Mouse (Mus musculus): ENCODE results near the gene Zfp800.

Gene Zfp800

GRCm38 (mm10) chr6:28396051-28396852 lies 1.6 kb downstream of the Zfp800 start:
- no peak for DNase-seq (ENCODE audit: low read depth)

- no peak for DNase-seq (ENCODE audit: low read depth)
Measured at GRCm38 (mm10) chr6:28389038-28389437, 8.8 kb downstream of the Zfp800 start.

- no peak for DNase-seq (ENCODE audit: low read depth)
Measured at GRCm38 (mm10) chr6:28385169-28385568, 12.6 kb downstream of the Zfp800 start.

GRCm38 (mm10) chr6:28381983-28382382 lies 15.8 kb downstream of the Zfp800 start:
- no peak for DNase-seq (ENCODE audit: low read depth)

GRCm38 (mm10) chr6:28369966-28370683 lies 27.7 kb downstream of the Zfp800 start:
- DNase-seq (ENCODE audit: low read depth) = no peak

- DNase-seq (ENCODE audit: low read depth) = no peak
Measured at GRCm38 (mm10) chr6:28367575-28367974, 30.2 kb downstream of the Zfp800 start.

GRCm38 (mm10) chr6:28351066-28351465 lies 46.7 kb downstream of the Zfp800 start:
- no peak for DNase-seq (ENCODE audit: low read depth)

GRCm38 (mm10) chr6:28345677-28346076 lies 52.1 kb downstream of the Zfp800 start:
- no peak for DNase-seq (ENCODE audit: low read depth)

GRCm38 (mm10) chr6:28345181-28345580 lies 52.6 kb downstream of the Zfp800 start:
- peak; percentile 10 for DNase-seq (ENCODE audit: low read depth)

GRCm38 (mm10) chr6:28342863-28343262 lies 54.9 kb downstream of the Zfp800 start:
- no peak for DNase-seq (ENCODE audit: low read depth)

- DNase-seq (ENCODE audit: low read depth) = no peak
Measured at GRCm38 (mm10) chr6:28341174-28341573, 56.6 kb downstream of the Zfp800 start.

- no peak for DNase-seq (ENCODE audit: low read depth)
Measured at GRCm38 (mm10) chr6:28339410-28339809, 58.4 kb downstream of the Zfp800 start.

GRCm38 (mm10) chr6:28333696-28334095 lies 64.1 kb downstream of the Zfp800 start:
- DNase-seq (ENCODE audit: low read depth) = no peak

- DNase-seq (ENCODE audit: low read depth) = no peak
Measured at GRCm38 (mm10) chr6:28332546-28332945, 65.3 kb downstream of the Zfp800 start.

GRCm38 (mm10) chr6:28329815-28330214 lies 68.0 kb downstream of the Zfp800 start:
- DNase-seq (ENCODE audit: low read depth) = no peak

GRCm38 (mm10) chr6:28329002-28329596 lies 68.7 kb downstream of the Zfp800 start:
- no peak for DNase-seq (ENCODE audit: low read depth)

GRCm38 (mm10) chr6:28326720-28327119 lies 71.1 kb downstream of the Zfp800 start:
- no peak for DNase-seq (ENCODE audit: low read depth)

- no peak for DNase-seq (ENCODE audit: low read depth)
Measured at GRCm38 (mm10) chr6:28322399-28322798, 75.4 kb downstream of the Zfp800 start.

- no peak for DNase-seq (ENCODE audit: low read depth)
Measured at GRCm38 (mm10) chr6:28319648-28320270, 78.0 kb downstream of the Zfp800 start.

GRCm38 (mm10) chr6:28318820-28319573 lies 78.8 kb downstream of the Zfp800 start:
- no peak for DNase-seq (ENCODE audit: low read depth)

- no peak for DNase-seq (ENCODE audit: low read depth)
Measured at GRCm38 (mm10) chr6:28315208-28315607, 82.6 kb downstream of the Zfp800 start.

GRCm38 (mm10) chr6:28312067-28312466 lies 85.7 kb downstream of the Zfp800 start:
- DNase-seq (ENCODE audit: low read depth) = no peak
